In genomic region chr15:89779928-89780327, GRCm38 (mm10) we compare ENCODE assay signal across 21 mouse cellular contexts.
A peak's percentile ranks its signal among the peaks of the same experiment; 100 is the strongest.
DNase-seq lines count a peak whose midpoint lies in the region; ATAC-seq and TF ChIP-seq lines count a peak whose summit lies in the region.
"Had no signal": no experiment of that assay in that cellular context is flagged by ENCODE, and none has a peak within 500 bp of the region (broad histone marks: within the 10 kb centered on the region; RNA-seq: fewer than 3 reads in every experiment).

No protein-coding gene starts in this region.

- no peak overlapping the region for H3K9ac ChIP-seq in heart, embryonic 15.5 days
- H3K9ac ChIP-seq in limb, embryonic 13.5 days = no peak overlapping the region
- H3K9ac ChIP-seq in neural tube, embryonic 14.5 days (replicated peaks; ENCODE audit: low read depth, low read length) = no peak overlapping the region
- H3K9ac ChIP-seq: limb, embryonic 12.5 days; liver, embryonic 12.5 days; midbrain, embryonic 13.5 days; stomach, embryonic 15.5 days had no signal

- peak overlapping the region; percentile 0; the same call in 1 of the 2 replicates for H3K4me2 ChIP-seq in heart, embryonic 15.5 days
- peak overlapping the region; percentile 30 for H3K4me2 ChIP-seq in limb, embryonic 13.5 days (replicated peaks)
- peak overlapping the region; percentile 16; the same call in 1 of the 2 replicates for H3K4me2 ChIP-seq in neural tube, embryonic 14.5 days (ENCODE audit: low read depth, low read length)
- H3K4me2 ChIP-seq: heart, embryonic 11.5 days; limb, embryonic 12.5 days; liver, embryonic 12.5 days; midbrain, embryonic 13.5 days; stomach, embryonic 15.5 days had no signal

- TF ChIP-seq POLR2A in cortical plate, adult 2 months (IDR thresholded peaks at IDR 0.05; ENCODE audit: extremely low read depth, insufficient read depth, low read length) = no peak

- H3K4me1 ChIP-seq in heart, embryonic 15.5 days (replicated peaks) = no peaks in the 10 kb centered on the region
- H3K4me1 ChIP-seq in limb, embryonic 13.5 days = no peaks in the 10 kb centered on the region
- H3K4me1 ChIP-seq in limb, embryonic 10.5 days = no peaks in the 10 kb centered on the region
- H3K4me1 ChIP-seq in cortical plate, adult 2 months (ENCODE audit: control insufficient read depth, insufficient read depth, low read length) = no peaks in the 10 kb centered on the region
- H3K4me1 ChIP-seq in neural tube, embryonic 14.5 days (ENCODE audit: control insufficient read depth, insufficient read depth, low read length) = no peaks in the 10 kb centered on the region
- H3K4me1 ChIP-seq: limb, embryonic 12.5 days; liver, embryonic 12.5 days; megakaryocyte, embryonic 14.5 days; midbrain, embryonic 13.5 days; stomach, embryonic 15.5 days had no signal

- no peak overlapping the region for H3K27ac ChIP-seq in heart, embryonic 15.5 days
- no peak overlapping the region for H3K27ac ChIP-seq in limb, embryonic 13.5 days
- H3K27ac ChIP-seq in limb, embryonic 10.5 days = no peak overlapping the region
- H3K27ac ChIP-seq in cortical plate, adult 2 months (ENCODE audit: insufficient read depth, low read length) = no peak overlapping the region
- no peak overlapping the region for H3K27ac ChIP-seq in neural tube, embryonic 14.5 days (ENCODE audit: low read depth, low read length)
- H3K27ac ChIP-seq: kidney, postnatal 0 days; limb, embryonic 12.5 days; liver, embryonic 12.5 days; midbrain, embryonic 13.5 days; stomach, embryonic 15.5 days had no signal

- H3K9me3 ChIP-seq in heart, embryonic 15.5 days (replicated peaks) = no peaks in the 10 kb centered on the region
- H3K9me3 ChIP-seq in limb, embryonic 13.5 days = no peaks in the 10 kb centered on the region
- H3K9me3 ChIP-seq in limb, embryonic 10.5 days (replicated peaks) = no peaks in the 10 kb centered on the region
- H3K9me3 ChIP-seq in neural tube, embryonic 14.5 days (ENCODE audit: control insufficient read depth, low read length) = no peaks in the 10 kb centered on the region
- H3K9me3 ChIP-seq: limb, embryonic 12.5 days; liver, embryonic 12.5 days; megakaryocyte, embryonic 14.5 days; midbrain, embryonic 13.5 days; stomach, embryonic 15.5 days had no signal

- no peak for TF ChIP-seq CTCF in cortical plate, adult 2 months (IDR thresholded peaks at IDR 0.05; ENCODE audit: extremely low read depth, insufficient read depth, low read length)

- 74% methylated on average over 9 of the region's 9 CpGs for whole genome bisulfite sequencing in heart, embryonic 15.5 days
- 79% methylated on average over 9 of the region's 9 CpGs for WGBS in limb, embryonic 13.5 days
- 88% methylated on average over 9 of the region's 9 CpGs for WGBS in limb, embryonic 10.5 days
- 64% methylated on average over 9 of the region's 9 CpGs for WGBS in neural tube, embryonic 14.5 days

- intact Hi-C loops in heart, postnatal 10 days (cut with DNase I) = no loop called here

- DNase-seq in heart, postnatal 10 days = no peak
- no peak for DNase-seq in limb, embryonic 10.5 days (ENCODE audit: low spot score)
- DNase-seq in urinary bladder, adult 18-20 months (ENCODE audit: low spot score in 2 of 2) = no peak
- DNase-seq: adrenal gland, adult 8-10 months; cerebellum, adult 18-20 months; kidney, adult 2 months; lung, adult 18-20 months; thymus, postnatal 25 days had no signal

- ATAC-seq in heart, embryonic 15.5 days (replicated peaks; ENCODE audit: insufficient number of reproducible peaks, insufficient read depth, low FRiP score, low read depth) = no peak
- no peak for ATAC-seq in limb, embryonic 13.5 days (ENCODE audit: low FRiP score, low read depth)
- no peak for ATAC-seq in neural tube, embryonic 14.5 days (ENCODE audit: low read depth)
- ATAC-seq: activated CD4-positive, CD25-positive, alpha-beta regulatory T cell, adult 4 months; inflammation-experienced regulatory T-cells, adult 6 months; liver, embryonic 12.5 days; midbrain, embryonic 13.5 days had no signal

- no peaks in the 10 kb centered on the region for H3K27me3 ChIP-seq in heart, embryonic 15.5 days
- H3K27me3 ChIP-seq in limb, embryonic 13.5 days = no peaks in the 10 kb centered on the region
- no peaks in the 10 kb centered on the region for H3K27me3 ChIP-seq in limb, embryonic 10.5 days (ENCODE audit: low read depth, poor library complexity, severe bottlenecking)
- no peaks in the 10 kb centered on the region for H3K27me3 ChIP-seq in neural tube, embryonic 14.5 days (ENCODE audit: control insufficient read depth, insufficient read depth, low read length)
- H3K27me3 ChIP-seq: limb, embryonic 12.5 days; liver, embryonic 12.5 days; megakaryocyte, embryonic 14.5 days; midbrain, embryonic 13.5 days; stomach, embryonic 15.5 days had no signal

- no peaks in the 10 kb centered on the region for H3K36me3 ChIP-seq in heart, embryonic 15.5 days
- no peaks in the 10 kb centered on the region for H3K36me3 ChIP-seq in limb, embryonic 13.5 days
- H3K36me3 ChIP-seq in limb, embryonic 10.5 days = no peaks in the 10 kb centered on the region
- H3K36me3 ChIP-seq in neural tube, embryonic 14.5 days (ENCODE audit: control insufficient read depth, insufficient read depth, low read length) = no peaks in the 10 kb centered on the region
- H3K36me3 ChIP-seq: limb, embryonic 12.5 days; liver, embryonic 12.5 days; midbrain, embryonic 13.5 days; stomach, embryonic 15.5 days had no signal

- H3K4me3 ChIP-seq in heart, embryonic 15.5 days = no peak overlapping the region
- H3K4me3 ChIP-seq in limb, embryonic 13.5 days = no peak overlapping the region
- no peak overlapping the region for H3K4me3 ChIP-seq in limb, embryonic 10.5 days
- H3K4me3 ChIP-seq in cortical plate, adult 2 months (ENCODE audit: insufficient read depth, low read length) = 0 out of 2 replicates have a peak overlapping the region, but pooled peaks have one; percentile 16
- no peak overlapping the region for H3K4me3 ChIP-seq in neural tube, embryonic 14.5 days (ENCODE audit: low read depth, low read length)
- H3K4me3 ChIP-seq: limb, embryonic 12.5 days; liver, embryonic 12.5 days; megakaryocyte, embryonic 14.5 days; midbrain, embryonic 13.5 days; stomach, embryonic 15.5 days had no signal
